Mouse (Mus musculus): ENCODE data around the gene Cuedc2.

- no peak for TF ChIP-seq CTCF (IDR thresholded peaks at IDR 0.05; ENCODE audit: low read depth)
- no peak for TF ChIP-seq EP300 (optimal IDR thresholded peaks at IDR 0.05)
Measured at GRCm38 (mm10) chr19:46324918-46325317, 13.6 kb downstream of the Cuedc2 start.

Measured in stomach, postnatal 0 days (tissue).